Mouse (Mus musculus) erythroblast, adult 5-6 weeks (primary cell): ENCODE measurements around the gene 5730596B20Rik. TPM values are rescaled to one million over a fixed set of nuclear protein-coding genes. Genes with fewer than 3 reads are reported as not detected.

ENCODE experiments used
- ATAC-seq: replicated peaks from 2 replicates; pipeline ENCODE4 v1.8.0; 2016; ENCODE audit warnings: moderate number of reproducible peaks, mild to moderate bottlenecking, moderate TSS enrichment, inconsistent platforms; ENCODE audit not compliant: poor library complexity, low FRiP score, severe bottlenecking
- total RNA-seq, 2 experiments: library from RNA; stranded (forward) in 1 of 2; stranded (reverse) in 1 of 2; fragments of 150-400 nt in 1 of 2; fragments of 200-764, 138-1000 nt in 1 of 2; gene quantifications; 2 replicates each; pipeline versions ENCODE4 v1.2.3 to v1.2.4; 2015 to 2017; ENCODE audit warnings: low replicate concordance in 2 of 2

5730596B20Rik gene
- total RNA-seq, 2 experiments from 2014 or later, result not detected

GRCm38 (mm10) chr6:52208072-52208867, 31.0 kb downstream of the 5730596B20Rik start, which contains the start of gene Hoxa6:
Hoxa6 (minus strand) TSS chr6:52208722.
- ATAC-seq, result no peak

GRCm38 (mm10) chr6:52208868-52209684, 31.8 kb downstream of the 5730596B20Rik start:
- ATAC-seq, result no peak

GRCm38 (mm10) chr6:52209685-52210046, 32.4 kb downstream of the 5730596B20Rik start:
- ATAC-seq, result no peak

- ATAC-seq, result no peak
These were observed 34.1 kb downstream of the 5730596B20Rik start for GRCm38 (mm10) chr6:52211170-52211935.

GRCm38 (mm10) chr6:52211961-52212360, 34.7 kb downstream of the 5730596B20Rik start:
- ATAC-seq, result no peak

GRCm38 (mm10) chr6:52212556-52213118, 35.3 kb downstream of the 5730596B20Rik start:
- no peak for ATAC-seq

GRCm38 (mm10) chr6:52213119-52213986, 36.1 kb downstream of the 5730596B20Rik start, which contains the start of the genes Hoxa3 and Gm28308:
Hoxa3 (minus strand) TSS chr6:52213336.
Gm28308 (minus strand) TSS chr6:52213339.
- ATAC-seq, result no peak

- ATAC-seq, result no peak
These were observed 37.0 kb downstream of the 5730596B20Rik start for GRCm38 (mm10) chr6:52214271-52214670.

- no peak for ATAC-seq
These were observed 37.8 kb downstream of the 5730596B20Rik start for GRCm38 (mm10) chr6:52215070-52215469.

GRCm38 (mm10) chr6:52215771-52216535, 38.7 kb downstream of the 5730596B20Rik start:
- no peak for ATAC-seq

- no peak for ATAC-seq
These were observed 39.6 kb downstream of the 5730596B20Rik start for GRCm38 (mm10) chr6:52216691-52217458.

- ATAC-seq, result no peak
These were observed 40.1 kb downstream of the 5730596B20Rik start for GRCm38 (mm10) chr6:52217459-52217768.

GRCm38 (mm10) chr6:52217895-52218642, 40.8 kb downstream of the 5730596B20Rik start:
- ATAC-seq, result no peak

GRCm38 (mm10) chr6:52218643-52219215, 41.4 kb downstream of the 5730596B20Rik start:
- ATAC-seq, result no peak

- no peak for ATAC-seq
These were observed 42.1 kb downstream of the 5730596B20Rik start for GRCm38 (mm10) chr6:52219234-52219942.
